Mouse (Mus musculus) cortical plate, adult 2 months (tissue): ENCODE data around the gene Sap18b.

Source experiments
- CTCF ChIP-seq: fragments of 200-500 bp; IDR thresholded peaks from 2 replicates; pipeline ENCODE4 v1.5.1; 2011; ENCODE audit warnings: mild to moderate bottlenecking, control low read depth, low read length; ENCODE audit not compliant: insufficient read depth; ENCODE audit errors: extremely low read depth
- POLR2A ChIP-seq: fragments of 200-500 bp; IDR thresholded peaks from 2 replicates; pipeline ENCODE4 v1.6.1; 2011; ENCODE audit warnings: mild to moderate bottlenecking, low read length, control low read depth; ENCODE audit not compliant: insufficient read depth; ENCODE audit errors: extremely low read depth

DNA sequence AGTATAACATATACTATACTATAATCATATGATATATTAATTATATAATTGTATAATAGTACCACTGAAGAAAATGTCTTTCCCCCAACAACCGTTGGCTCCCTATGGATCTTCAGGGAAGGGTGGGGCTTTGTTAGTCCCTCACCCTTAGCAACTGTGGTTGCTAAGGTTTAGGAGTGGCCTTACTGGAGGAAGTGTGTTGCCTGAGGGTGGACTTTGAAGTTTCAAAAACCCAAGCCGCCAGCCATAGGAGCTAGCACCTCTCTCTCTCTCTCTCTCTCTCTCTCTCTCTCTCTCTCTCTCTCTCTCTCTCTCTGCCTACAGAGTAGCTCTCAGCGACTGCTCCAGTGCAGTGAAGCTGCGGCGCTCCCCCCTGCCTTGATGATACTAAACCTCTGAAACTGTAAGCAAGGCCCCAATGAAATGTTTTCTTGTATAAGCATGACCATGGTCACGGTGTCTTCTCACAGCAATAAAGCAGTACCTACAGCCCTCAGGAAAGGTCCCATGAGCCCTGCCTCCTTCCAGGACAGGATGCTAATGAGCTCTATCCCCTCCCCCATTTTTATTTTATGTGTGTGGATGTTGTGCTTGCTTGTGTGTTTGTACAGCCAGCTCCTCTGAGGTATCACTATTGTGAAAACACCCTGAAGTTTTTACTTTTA lies 9.0 kb upstream of the Sap18b start:
- TF ChIP-seq POLR2A (no peak), CTCF (no peak)
